Mouse (Mus musculus): ENCODE measurements around the gene Gm14322.
A peak's percentile ranks its signal among the peaks of the same experiment; 100 is the strongest.
"Not testable (repeated sequence)": the region's sequence is repeated elsewhere in the genome, so short reads cannot be mapped to it uniquely, and the experiment has no call there.

Gm14322 gene

GRCm38 (mm10) chr2:177758941-177759558 is at the start of gene Gm14322:
Gm14322 (plus strand) TSS chr2:177759288.
- DNase-seq (ENCODE audit: low read depth, low spot score) = peak; percentile 67

GRCm38 (mm10) chr2:177741487-177741886 is 17.6 kb upstream of the Gm14322 start:
- not testable (repeated sequence) for DNase-seq (ENCODE audit: low read depth, low spot score)

GRCm38 (mm10) chr2:177787351-177787750 is 28.3 kb downstream of the Gm14322 start:
- not testable (repeated sequence) for DNase-seq (ENCODE audit: low read depth, low spot score)

- peak; percentile 82 for DNase-seq (ENCODE audit: low read depth, low spot score)
Measured at GRCm38 (mm10) chr2:177806170-177806569, 47.1 kb downstream of the Gm14322 start.

Measured in ZHBTc4 (cell line).